Mouse (Mus musculus): ENCODE data around the gene Lrrc56. TPM values are rescaled to one million over a fixed set of nuclear protein-coding genes. Genes with fewer than 3 reads are reported as not detected.

The Lrrc56 gene
- polyA plus RNA-seq, 1 experiment from 2014 or later, result 9.5 TPM

GRCm38 (mm10) chr7:141195754-141196153 is 1.8 kb downstream of the Lrrc56 start:
- H3K4me1 ChIP-seq (ENCODE audit: control insufficient read depth, low read depth, low read length), result peaks cover 64% of the 10 kb centered on the region
- WGBS (ENCODE audit: insufficient replicate concordance), result 87% methylated on average over 2 of the region's 2 CpGs

GRCm38 (mm10) chr7:141196619-141197282 is 2.8 kb downstream of the Lrrc56 start:
- H3K9ac ChIP-seq (ENCODE audit: low read depth, low read length), result peak overlapping the region; percentile 53; the same call in 1 of the 2 replicates
- H3K4me2 ChIP-seq (ENCODE audit: low read depth, low read length), result peak overlapping the region; percentile 64
- no peak for ATAC-seq (ENCODE audit: low read depth)
- peak overlapping the region; percentile 83 for H3K27ac ChIP-seq (ENCODE audit: low read length)
- H3K36me3 ChIP-seq (ENCODE audit: control insufficient read depth, insufficient read depth), result peaks cover 5% of the 10 kb centered on the region; the same call in 1 of the 2 replicates
- 64% methylated on average over 8 of the region's 8 CpGs for WGBS (ENCODE audit: insufficient replicate concordance)
- peaks cover 64% of the 10 kb centered on the region for H3K4me1 ChIP-seq (ENCODE audit: control insufficient read depth, low read depth, low read length)
- no peaks in the 10 kb centered on the region for H3K9me3 ChIP-seq (replicated peaks; ENCODE audit: control insufficient read depth, low read length)
- no peaks in the 10 kb centered on the region for H3K27me3 ChIP-seq (ENCODE audit: control insufficient read depth, insufficient read depth, low read depth, low read length)
- H3K4me3 ChIP-seq (ENCODE audit: low read depth, low read length), result peak overlapping the region; percentile 25

More at GRCm38 (mm10) chr7:141195754-141196153, 1.8 kb downstream of the Lrrc56 start:
- no peaks in the 10 kb centered on the region for H3K9me3 ChIP-seq (replicated peaks; ENCODE audit: control insufficient read depth, low read length)
- no peaks in the 10 kb centered on the region for H3K27me3 ChIP-seq (ENCODE audit: control insufficient read depth, insufficient read depth, low read depth, low read length)
- H3K36me3 ChIP-seq (ENCODE audit: control insufficient read depth, insufficient read depth), result peaks cover 15% of the 10 kb centered on the region
- H3K4me2 ChIP-seq (ENCODE audit: low read depth, low read length), result peak overlapping the region; percentile 99; the same call in 1 of the 2 replicates
- no peak for ATAC-seq (ENCODE audit: low read depth)
- H3K27ac ChIP-seq (ENCODE audit: low read length), result peak overlapping the region; percentile 56
- no peak overlapping the region for H3K9ac ChIP-seq (ENCODE audit: low read depth, low read length)
- no peak overlapping the region for H3K4me3 ChIP-seq (ENCODE audit: low read depth, low read length)

GRCm38 (mm10) chr7:141198121-141198520 is 4.2 kb downstream of the Lrrc56 start:
- no peak for ATAC-seq (ENCODE audit: low read depth)
- H3K4me3 ChIP-seq (ENCODE audit: low read depth, low read length), result no peak overlapping the region
- 81% methylated on average over 4 of the region's 4 CpGs for WGBS (ENCODE audit: insufficient replicate concordance)
- peak overlapping the region; percentile 64; the same call in 1 of the 2 replicates for H3K4me2 ChIP-seq (ENCODE audit: low read depth, low read length)
- no peak overlapping the region for H3K27ac ChIP-seq (ENCODE audit: low read length)
- H3K4me1 ChIP-seq (ENCODE audit: control insufficient read depth, low read depth, low read length), result peaks cover 53% of the 10 kb centered on the region
- H3K9ac ChIP-seq (ENCODE audit: low read depth, low read length), result 0 out of 2 replicates have a peak overlapping the region, but pooled peaks have one; percentile 11
- no peaks in the 10 kb centered on the region for H3K9me3 ChIP-seq (replicated peaks; ENCODE audit: control insufficient read depth, low read length)
- H3K36me3 ChIP-seq (ENCODE audit: control insufficient read depth, insufficient read depth), result no peaks in the 10 kb centered on the region
- H3K27me3 ChIP-seq (ENCODE audit: control insufficient read depth, insufficient read depth, low read depth, low read length), result no peaks in the 10 kb centered on the region

- H3K9ac ChIP-seq (ENCODE audit: low read depth, low read length), result no peak overlapping the region
- peak overlapping the region; percentile 35; the same call in 1 of the 2 replicates for H3K27ac ChIP-seq (ENCODE audit: low read length)
- H3K9me3 ChIP-seq (replicated peaks; ENCODE audit: control insufficient read depth, low read length), result no peaks in the 10 kb centered on the region
- H3K36me3 ChIP-seq (ENCODE audit: control insufficient read depth, insufficient read depth), result no peaks in the 10 kb centered on the region
- no peak for ATAC-seq (ENCODE audit: low read depth)
- peaks cover 47% of the 10 kb centered on the region for H3K4me1 ChIP-seq (ENCODE audit: control insufficient read depth, low read depth, low read length)
- 54% methylated on average over 3 of the region's 3 CpGs for WGBS (ENCODE audit: insufficient replicate concordance)
- H3K4me3 ChIP-seq (ENCODE audit: low read depth, low read length), result no peak overlapping the region
- no peaks in the 10 kb centered on the region for H3K27me3 ChIP-seq (ENCODE audit: control insufficient read depth, insufficient read depth, low read depth, low read length)
- H3K4me2 ChIP-seq (ENCODE audit: low read depth, low read length), result no peak overlapping the region
Measured at GRCm38 (mm10) chr7:141204546-141204945, 10.6 kb downstream of the Lrrc56 start.

- 85% methylated on average over 5 of the region's 5 CpGs for WGBS (ENCODE audit: insufficient replicate concordance)
- ATAC-seq (ENCODE audit: low read depth), result no peak
- Histone ChIP-seq H3K4me3 (ENCODE audit: low read depth, low read length) (no peak overlapping the region), H3K27ac (ENCODE audit: low read length) (no peak overlapping the region), H3K4me2 (ENCODE audit: low read depth, low read length) (no peak overlapping the region), H3K4me1 (ENCODE audit: control insufficient read depth, low read depth, low read length) (peaks cover 50% of the 10 kb centered on the region), H3K36me3 (ENCODE audit: control insufficient read depth, insufficient read depth) (no peaks in the 10 kb centered on the region), H3K9me3 (replicated peaks; ENCODE audit: control insufficient read depth, low read length) (no peaks in the 10 kb centered on the region), H3K9ac (ENCODE audit: low read depth, low read length) (no peak overlapping the region), H3K27me3 (ENCODE audit: control insufficient read depth, insufficient read depth, low read depth, low read length) (no peaks in the 10 kb centered on the region)
Measured at GRCm38 (mm10) chr7:141205504-141205903, 11.5 kb downstream of the Lrrc56 start.

- no peak overlapping the region for H3K4me2 ChIP-seq (ENCODE audit: low read depth, low read length)
- H3K27me3 ChIP-seq (ENCODE audit: control insufficient read depth, insufficient read depth, low read depth, low read length), result no peaks in the 10 kb centered on the region
- H3K36me3 ChIP-seq (ENCODE audit: control insufficient read depth, insufficient read depth), result no peaks in the 10 kb centered on the region
- no peaks in the 10 kb centered on the region for H3K9me3 ChIP-seq (replicated peaks; ENCODE audit: control insufficient read depth, low read length)
- H3K27ac ChIP-seq (ENCODE audit: low read length), result peak overlapping the region; percentile 40
- ATAC-seq (ENCODE audit: low read depth), result peak; percentile 45
- H3K4me3 ChIP-seq (ENCODE audit: low read depth, low read length), result no peak overlapping the region
- peaks cover 56% of the 10 kb centered on the region for H3K4me1 ChIP-seq (ENCODE audit: control insufficient read depth, low read depth, low read length)
- WGBS (ENCODE audit: insufficient replicate concordance), result 78% methylated on average over 18 of the region's 18 CpGs
- 0 out of 2 replicates have a peak overlapping the region, but pooled peaks have one; percentile 33 for H3K9ac ChIP-seq (ENCODE audit: low read depth, low read length)
Measured at GRCm38 (mm10) chr7:141206182-141206937, 12.4 kb downstream of the Lrrc56 start.

GRCm38 (mm10) chr7:141209526-141209925 is 15.6 kb downstream of the Lrrc56 start:
- Histone ChIP-seq H3K9ac (ENCODE audit: low read depth, low read length) (peak overlapping the region; percentile 59), H3K27ac (ENCODE audit: low read length) (peak overlapping the region; percentile 87), H3K4me1 (ENCODE audit: control insufficient read depth, low read depth, low read length) (peaks cover 68% of the 10 kb centered on the region), H3K27me3 (ENCODE audit: control insufficient read depth, insufficient read depth, low read depth, low read length) (no peaks in the 10 kb centered on the region), H3K9me3 (replicated peaks; ENCODE audit: control insufficient read depth, low read length) (no peaks in the 10 kb centered on the region), H3K36me3 (ENCODE audit: control insufficient read depth, insufficient read depth) (no peaks in the 10 kb centered on the region), H3K4me3 (ENCODE audit: low read depth, low read length) (peak overlapping the region; percentile 20), H3K4me2 (ENCODE audit: low read depth, low read length) (peak overlapping the region; percentile 66)
- WGBS (ENCODE audit: insufficient replicate concordance), result 50% methylated on average over 3 of the region's 3 CpGs
- peak; percentile 95 for ATAC-seq (ENCODE audit: low read depth)

- H3K27me3 ChIP-seq (ENCODE audit: control insufficient read depth, insufficient read depth, low read depth, low read length), result no peaks in the 10 kb centered on the region
- peak overlapping the region; percentile 33 for H3K9ac ChIP-seq (ENCODE audit: low read depth, low read length)
- H3K27ac ChIP-seq (ENCODE audit: low read length), result peak overlapping the region; percentile 87
- 77% methylated on average over 12 of the region's 12 CpGs for WGBS (ENCODE audit: insufficient replicate concordance)
- peaks cover 69% of the 10 kb centered on the region for H3K4me1 ChIP-seq (ENCODE audit: control insufficient read depth, low read depth, low read length)
- no peak overlapping the region; the same call in 1 of the 2 replicates for H3K4me3 ChIP-seq (ENCODE audit: low read depth, low read length)
- H3K9me3 ChIP-seq (replicated peaks; ENCODE audit: control insufficient read depth, low read length), result no peaks in the 10 kb centered on the region
- peak overlapping the region; percentile 66 for H3K4me2 ChIP-seq (ENCODE audit: low read depth, low read length)
- H3K36me3 ChIP-seq (ENCODE audit: control insufficient read depth, insufficient read depth), result no peaks in the 10 kb centered on the region
- no peak for ATAC-seq (ENCODE audit: low read depth)
Measured at GRCm38 (mm10) chr7:141210137-141210536, 16.2 kb downstream of the Lrrc56 start.
